ENCODE assay signal across 17 mouse cellular contexts in genomic region chr6:143995046-143995445, GRCm38 (mm10).
A peak's percentile ranks its signal among the peaks of the same experiment; 100 is the strongest.
DNase-seq lines count a peak whose midpoint lies in the region; ATAC-seq lines count a peak whose summit lies in the region.
"Had no signal": no experiment of that assay in that cellular context is flagged by ENCODE, and none has a peak within 500 bp of the region (broad histone marks: within the 10 kb centered on the region; RNA-seq: fewer than 3 reads in every experiment).

No protein-coding gene starts in this region.

- H3K36me3 ChIP-seq in midbrain, embryonic 11.5 days (ENCODE audit: control insufficient read depth, insufficient read depth, low read length), result no peaks in the 10 kb centered on the region
- H3K36me3 ChIP-seq in midbrain, embryonic 10.5 days, result no peaks in the 10 kb centered on the region
- no peaks in the 10 kb centered on the region for H3K36me3 ChIP-seq in forebrain, embryonic 14.5 days (ENCODE audit: control insufficient read depth, insufficient read depth, low read length)
- H3K36me3 ChIP-seq: heart, embryonic 15.5 days; limb, embryonic 15.5 days had no signal

- no peak overlapping the region for H3K27ac ChIP-seq in midbrain, embryonic 11.5 days (ENCODE audit: low read depth, low read length)
- H3K27ac ChIP-seq in midbrain, embryonic 10.5 days (replicated peaks), result no peak overlapping the region
- H3K27ac ChIP-seq in forebrain, embryonic 14.5 days (ENCODE audit: low read depth, low read length), result no peak overlapping the region
- H3K27ac ChIP-seq: heart, embryonic 15.5 days; limb, embryonic 15.5 days had no signal

- no peaks in the 10 kb centered on the region for H3K27me3 ChIP-seq in midbrain, embryonic 11.5 days (ENCODE audit: control insufficient read depth, insufficient read depth, low read length)
- no peaks in the 10 kb centered on the region for H3K27me3 ChIP-seq in midbrain, embryonic 10.5 days (ENCODE audit: low read depth, poor library complexity, severe bottlenecking)
- H3K27me3 ChIP-seq in forebrain, embryonic 14.5 days (replicated peaks; ENCODE audit: control insufficient read depth, insufficient read depth, low read length), result no peaks in the 10 kb centered on the region
- H3K27me3 ChIP-seq: heart, embryonic 15.5 days; limb, embryonic 15.5 days had no signal

- H3K4me1 ChIP-seq in midbrain, embryonic 11.5 days (ENCODE audit: control insufficient read depth, insufficient read depth, low read length), result peaks cover 9% of the 10 kb centered on the region
- H3K4me1 ChIP-seq in midbrain, embryonic 10.5 days, result peaks cover 21% of the 10 kb centered on the region
- peaks cover 9% of the 10 kb centered on the region; the same call in 1 of the 2 replicates for H3K4me1 ChIP-seq in forebrain, embryonic 14.5 days (ENCODE audit: control insufficient read depth, insufficient read depth, low read length)

- H3K4me3 ChIP-seq in midbrain, embryonic 11.5 days (ENCODE audit: low read depth, low read length), result no peak overlapping the region
- H3K4me3 ChIP-seq in midbrain, embryonic 10.5 days, result no peak overlapping the region
- H3K4me3 ChIP-seq in forebrain, embryonic 14.5 days (ENCODE audit: low read depth, low read length), result no peak overlapping the region
- H3K4me3 ChIP-seq: heart, embryonic 15.5 days; limb, embryonic 15.5 days had no signal

- peak; percentile 13 for DNase-seq in cerebellum, adult 9-11 months
- DNase-seq in cerebellum, adult 11-12 months, result no peak
- no peak for DNase-seq in midbrain, embryonic 11.5 days (ENCODE audit: low spot score, missing footprints)
- no peak for DNase-seq in midbrain, embryonic 10.5 days (ENCODE audit: low spot score)
- peak; percentile 92 for DNase-seq in forebrain, embryonic 14.5 days (ENCODE audit: low spot score)
- peak; percentile 29 for DNase-seq in retina, postnatal 1 day
- no peak for DNase-seq in adrenal gland, postnatal 10 days
- DNase-seq in thymus, postnatal 36 days, result no peak
- DNase-seq: embryo, embryonic 11 days; heart, adult 11 months; lung, adult 18-20 months; lung, postnatal 4 days; right cerebral cortex, postnatal 14 days had no signal

- 46% methylated on average over 4 of the region's 4 CpGs for WGBS in midbrain, embryonic 11.5 days
- WGBS in midbrain, embryonic 10.5 days, result 53% methylated on average over 4 of the region's 4 CpGs
- 2% methylated on average over 4 of the region's 4 CpGs for WGBS in forebrain, embryonic 14.5 days

- H3K9ac ChIP-seq in midbrain, embryonic 11.5 days (ENCODE audit: low read length), result no peak overlapping the region
- H3K9ac ChIP-seq in forebrain, embryonic 14.5 days (ENCODE audit: low read length), result no peak overlapping the region
- H3K9ac ChIP-seq: heart, embryonic 15.5 days; limb, embryonic 15.5 days had no signal

- H3K9me3 ChIP-seq in midbrain, embryonic 11.5 days (ENCODE audit: control insufficient read depth, low read length), result no peaks in the 10 kb centered on the region
- H3K9me3 ChIP-seq in midbrain, embryonic 10.5 days (replicated peaks), result no peaks in the 10 kb centered on the region
- H3K9me3 ChIP-seq in forebrain, embryonic 14.5 days (replicated peaks; ENCODE audit: control insufficient read depth, low read length), result no peaks in the 10 kb centered on the region
- H3K9me3 ChIP-seq: heart, embryonic 15.5 days; limb, embryonic 15.5 days had no signal

- ATAC-seq in midbrain, embryonic 11.5 days (ENCODE audit: low FRiP score), result 0 out of 2 replicates have a peak, but pooled peaks have one; percentile 16
- peak; percentile 91 for ATAC-seq in forebrain, embryonic 14.5 days
- ATAC-seq: inflammation-experienced regulatory T-cells, adult 6 months; Patski had no signal

- no peak overlapping the region for H3K4me2 ChIP-seq in midbrain, embryonic 11.5 days
- no peak overlapping the region for H3K4me2 ChIP-seq in forebrain, embryonic 14.5 days (ENCODE audit: low read length)
- H3K4me2 ChIP-seq: heart, embryonic 15.5 days; limb, embryonic 15.5 days had no signal

Comparison
In these comparisons a context has a peak if more than half of its experiments do, and no peak if none do; other contexts are left out.
1. DNase-seq: peak in cerebellum, adult 9-11 months (single experiment), forebrain, embryonic 14.5 days (single experiment) and retina, postnatal 1 day (single experiment); none in cerebellum, adult 11-12 months (single experiment), midbrain, embryonic 11.5 days (single experiment), midbrain, embryonic 10.5 days (single experiment), adrenal gland, postnatal 10 days (single experiment) and thymus, postnatal 36 days (0 of 2).